Mouse (Mus musculus): ENCODE results near the gene Accsl. TPM values are rescaled to one million over a fixed set of nuclear protein-coding genes. Genes with fewer than 3 reads are reported as not detected.

The Accsl gene
- total and polyA plus RNA-seq, 3 experiments, result not detected

DNA sequence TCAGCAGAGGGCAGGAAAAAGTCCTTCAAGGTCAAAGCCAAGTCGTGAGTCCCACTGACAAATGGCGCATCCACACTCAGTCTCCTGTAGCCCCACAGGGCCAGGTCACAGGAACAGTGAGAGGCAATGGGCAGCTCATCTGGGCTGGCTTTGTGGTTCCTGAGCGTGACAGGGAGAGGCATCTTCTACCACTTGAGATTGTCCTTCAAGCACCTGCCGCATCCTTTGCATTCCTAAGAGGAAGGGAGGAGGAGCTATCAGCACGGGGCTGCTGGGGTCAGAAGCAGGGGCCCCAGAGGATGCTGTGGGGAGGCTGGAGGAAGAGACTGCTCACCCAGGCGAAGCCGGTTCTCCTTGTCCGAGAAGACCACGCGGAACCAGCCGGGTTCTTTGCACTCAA is 33.4 kb downstream of the Accsl start:
- H3K27me3 ChIP-seq (ENCODE audit: insufficient read depth, low read length), result peaks cover 23% of the 10 kb centered on the region; the same call in 1 of the 2 replicates
- ATAC-seq (ENCODE audit: extremely low read depth, insufficient number of reproducible peaks, low FRiP score, poor library complexity, severe bottlenecking) (no peak), DNase-seq (ENCODE audit: low spot score) (no peak)
- no peaks in the 10 kb centered on the region for H3K36me3 ChIP-seq (replicated peaks)
- no peaks in the 10 kb centered on the region for H3K4me1 ChIP-seq (ENCODE audit: insufficient read depth, low read depth, low read length)
- no peak for TF ChIP-seq GATA2 (IDR thresholded peaks at IDR 0.05; ENCODE audit: borderline replicate concordance, low read depth, low read length)
- TF ChIP-seq POLR2AphosphoS5 (IDR thresholded peaks at IDR 0.05; ENCODE audit: insufficient replicate concordance, low read depth, low read length), result no peak
- no peak for TF ChIP-seq GATA1 (IDR thresholded peaks at IDR 0.05; ENCODE audit: borderline replicate concordance, low read length)
- TF ChIP-seq CTCF (IDR thresholded peaks at IDR 0.05; ENCODE audit: low read depth, low read length), result no peak
- no peak for TF ChIP-seq TAL1 (conservative IDR thresholded peaks at IDR 0.05; ENCODE audit: low read depth, low read length)
- no peak overlapping the region for H3K4me3 ChIP-seq (ENCODE audit: low read depth, low read length)
- H3K9me3 ChIP-seq (replicated peaks), result no peaks in the 10 kb centered on the region

GRCm38 (mm10) chr2:93823519-93823918 is 45.4 kb downstream of the Accsl start:
- peak; percentile 99 for TF ChIP-seq CTCF (IDR thresholded peaks at IDR 0.05; ENCODE audit: low read depth, low read length)
- TF ChIP-seq GATA1 (IDR thresholded peaks at IDR 0.05; ENCODE audit: borderline replicate concordance, low read length), result no peak
- DNase-seq (ENCODE audit: low spot score) (peak; percentile 74), ATAC-seq (ENCODE audit: extremely low read depth, insufficient number of reproducible peaks, low FRiP score, poor library complexity, severe bottlenecking) (peak; percentile 80)
- Histone ChIP-seq H3K4me1 (ENCODE audit: insufficient read depth, low read depth, low read length) (peaks cover 32% of the 10 kb centered on the region), H3K36me3 (replicated peaks) (peaks cover 23% of the 10 kb centered on the region), H3K27me3 (ENCODE audit: insufficient read depth, low read length) (no peaks in the 10 kb centered on the region), H3K4me3 (ENCODE audit: low read depth, low read length) (no peak overlapping the region), H3K9me3 (replicated peaks) (no peaks in the 10 kb centered on the region)

DNA sequence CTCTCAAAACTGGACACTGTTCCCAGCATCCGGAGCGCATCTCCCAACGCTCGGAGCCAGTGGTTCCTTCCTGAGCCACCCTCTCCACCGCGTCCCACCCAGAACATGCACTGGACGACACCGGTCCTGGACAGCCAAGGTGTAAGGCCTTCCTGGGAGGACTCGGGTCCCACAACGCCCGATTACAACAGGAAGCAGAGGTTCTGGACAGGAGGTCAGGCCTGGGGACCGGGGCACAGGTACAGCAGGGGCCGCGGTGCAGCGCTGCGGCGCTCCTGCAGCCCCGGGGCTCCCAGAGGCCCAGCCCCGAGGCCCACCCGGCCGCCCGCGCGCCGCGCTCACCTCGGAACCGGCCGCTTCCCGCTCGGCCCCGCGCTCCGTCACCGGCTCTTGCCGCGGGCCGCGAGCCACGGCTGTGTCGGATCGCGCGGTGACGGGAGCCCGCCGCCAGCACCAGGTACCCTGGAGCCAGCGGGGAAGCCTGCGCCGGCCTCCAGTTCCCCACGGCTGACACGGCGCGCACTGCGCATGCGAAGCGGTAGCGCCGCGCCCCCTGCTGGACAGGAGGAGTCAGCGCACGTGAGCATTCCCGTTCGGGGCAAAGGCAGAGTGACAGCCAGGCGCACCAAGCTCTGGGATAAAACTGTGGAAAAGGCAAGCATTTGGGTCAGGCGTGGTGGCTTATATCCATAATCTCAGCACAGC is 46.8 kb downstream of the Accsl start, which contains the start of gene Ext2:
Gene Ext2 (minus strand): TSS at position 524 of the 705 bp plus-strand sequence.
- TF ChIP-seq GATA1 (IDR thresholded peaks at IDR 0.05; ENCODE audit: borderline replicate concordance, low read length), result no peak
- peak; percentile 96 for TF ChIP-seq CTCF (IDR thresholded peaks at IDR 0.05; ENCODE audit: low read depth, low read length)
- Histone ChIP-seq H3K27me3 (ENCODE audit: insufficient read depth, low read length) (no peaks in the 10 kb centered on the region), H3K4me3 (ENCODE audit: low read depth, low read length) (peak within 1 kb of the TSS; percentile 93), H3K4me1 (ENCODE audit: insufficient read depth, low read depth, low read length) (peaks cover 45% of the 10 kb centered on the region), H3K9me3 (replicated peaks) (no peaks in the 10 kb centered on the region), H3K36me3 (replicated peaks) (peaks cover 36% of the 10 kb centered on the region)
- ATAC-seq (ENCODE audit: extremely low read depth, insufficient number of reproducible peaks, low FRiP score, poor library complexity, severe bottlenecking) (peak; percentile 59), DNase-seq (ENCODE audit: low spot score) (peak; percentile 87)

DNA sequence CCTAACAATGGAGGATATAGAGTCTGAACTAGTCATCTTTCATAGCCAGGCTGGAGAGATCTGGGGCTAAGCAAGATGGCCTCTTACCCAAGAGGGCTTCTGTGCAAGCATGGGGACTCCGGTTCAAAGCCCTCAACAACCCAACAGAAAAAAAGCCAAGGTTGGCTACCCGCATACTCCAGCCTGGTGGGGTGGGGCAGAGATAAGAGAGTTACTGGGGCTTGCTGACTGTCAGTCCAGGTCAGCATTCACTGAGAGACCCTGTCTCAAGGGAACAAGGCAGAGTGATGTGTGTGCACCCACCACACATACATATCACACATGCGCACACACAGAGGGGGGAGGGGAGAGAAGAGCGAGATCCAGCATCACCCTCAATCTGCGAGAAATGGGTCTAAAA is 51.2 kb downstream of the Accsl start:
- ATAC-seq (ENCODE audit: extremely low read depth, insufficient number of reproducible peaks, low FRiP score, poor library complexity, severe bottlenecking) (no peak), DNase-seq (ENCODE audit: low spot score) (no peak)

DNA sequence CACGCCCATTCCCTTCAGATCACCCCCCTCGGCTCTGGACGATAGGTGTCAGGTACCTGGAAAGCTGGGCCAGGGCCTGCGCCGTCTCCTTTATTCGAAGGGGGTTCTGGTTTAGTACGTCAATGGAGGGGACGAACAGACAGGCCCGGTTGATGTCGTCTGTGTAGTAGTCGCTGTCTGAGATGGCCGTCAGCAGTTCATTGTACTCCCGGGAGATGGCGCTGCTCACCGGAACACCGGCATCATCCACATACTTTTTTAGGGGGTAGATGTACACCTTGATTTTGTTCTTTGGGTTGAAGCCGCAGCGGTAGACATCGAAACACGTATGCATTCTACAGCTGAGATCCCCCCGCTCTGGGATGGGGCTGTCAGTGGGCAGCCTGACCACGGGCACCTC is 55.6 kb downstream of the Accsl start:
- H3K4me3 ChIP-seq (ENCODE audit: low read depth, low read length), result no peak overlapping the region
- H3K4me1 ChIP-seq (ENCODE audit: insufficient read depth, low read depth, low read length), result peaks cover 13% of the 10 kb centered on the region
- no peaks in the 10 kb centered on the region for H3K27me3 ChIP-seq (ENCODE audit: insufficient read depth, low read length)
- H3K9me3 ChIP-seq (replicated peaks), result no peaks in the 10 kb centered on the region
- DNase-seq (ENCODE audit: low spot score), result no peak
- TF ChIP-seq GATA1 (IDR thresholded peaks at IDR 0.05; ENCODE audit: borderline replicate concordance, low read length), result no peak
- H3K36me3 ChIP-seq (replicated peaks), result peaks cover 69% of the 10 kb centered on the region
- ATAC-seq (ENCODE audit: extremely low read depth, insufficient number of reproducible peaks, low FRiP score, poor library complexity, severe bottlenecking), result no peak

More for the DNA sequence above, 51.2 kb downstream of the Accsl start:
- Histone ChIP-seq H3K4me1 (ENCODE audit: insufficient read depth, low read depth, low read length) (peaks cover 47% of the 10 kb centered on the region), H3K9me3 (replicated peaks) (no peaks in the 10 kb centered on the region), H3K4me3 (ENCODE audit: low read depth, low read length) (peak overlapping the region; percentile 6; the same call in 1 of the 2 replicates), H3K27me3 (ENCODE audit: insufficient read depth, low read length) (no peaks in the 10 kb centered on the region), H3K36me3 (replicated peaks) (peaks cover 51% of the 10 kb centered on the region)
- no peak for TF ChIP-seq TAL1 (conservative IDR thresholded peaks at IDR 0.05; ENCODE audit: low read depth, low read length)
- no peak for TF ChIP-seq CTCF (IDR thresholded peaks at IDR 0.05; ENCODE audit: low read depth, low read length)
- no peak for TF ChIP-seq POLR2AphosphoS5 (IDR thresholded peaks at IDR 0.05; ENCODE audit: insufficient replicate concordance, low read depth, low read length)
- no peak for TF ChIP-seq GATA2 (IDR thresholded peaks at IDR 0.05; ENCODE audit: borderline replicate concordance, low read depth, low read length)
- no peak for TF ChIP-seq GATA1 (IDR thresholded peaks at IDR 0.05; ENCODE audit: borderline replicate concordance, low read length)

GRCm38 (mm10) chr2:93811812-93812211 is 57.1 kb downstream of the Accsl start:
- H3K9me3 ChIP-seq (replicated peaks), result no peaks in the 10 kb centered on the region
- H3K27me3 ChIP-seq (ENCODE audit: insufficient read depth, low read length), result no peaks in the 10 kb centered on the region
- peaks cover 71% of the 10 kb centered on the region for H3K36me3 ChIP-seq (replicated peaks)
- H3K4me1 ChIP-seq (ENCODE audit: insufficient read depth, low read depth, low read length), result peaks cover 2% of the 10 kb centered on the region; the same call in 1 of the 2 replicates
- no peak overlapping the region for H3K4me3 ChIP-seq (ENCODE audit: low read depth, low read length)
- ATAC-seq (ENCODE audit: extremely low read depth, insufficient number of reproducible peaks, low FRiP score, poor library complexity, severe bottlenecking), result peak; percentile 22; the same call in 1 of the 2 replicates
- peak; percentile 24 for DNase-seq (ENCODE audit: low spot score)
- TF ChIP-seq TAL1 (conservative IDR thresholded peaks at IDR 0.05; ENCODE audit: low read depth, low read length), result no peak
- TF ChIP-seq POLR2AphosphoS5 (IDR thresholded peaks at IDR 0.05; ENCODE audit: insufficient replicate concordance, low read depth, low read length), result no peak
- TF ChIP-seq GATA1 (IDR thresholded peaks at IDR 0.05; ENCODE audit: borderline replicate concordance, low read length), result no peak
- no peak for TF ChIP-seq GATA2 (IDR thresholded peaks at IDR 0.05; ENCODE audit: borderline replicate concordance, low read depth, low read length)
- peak; percentile 76 for TF ChIP-seq CTCF (IDR thresholded peaks at IDR 0.05; ENCODE audit: low read depth, low read length)

GRCm38 (mm10) chr2:93809931-93810330 is 59.0 kb downstream of the Accsl start:
- no peaks in the 10 kb centered on the region for H3K9me3 ChIP-seq (replicated peaks)
- H3K36me3 ChIP-seq (replicated peaks), result peaks cover 87% of the 10 kb centered on the region
- TF ChIP-seq POLR2AphosphoS5 (IDR thresholded peaks at IDR 0.05; ENCODE audit: insufficient replicate concordance, low read depth, low read length) (no peak), CTCF (IDR thresholded peaks at IDR 0.05; ENCODE audit: low read depth, low read length) (peak; percentile 59)
- no peak for DNase-seq (ENCODE audit: low spot score)
- no peak overlapping the region for H3K4me3 ChIP-seq (ENCODE audit: low read depth, low read length)
- no peaks in the 10 kb centered on the region for H3K4me1 ChIP-seq (ENCODE audit: insufficient read depth, low read depth, low read length)
- ATAC-seq (ENCODE audit: extremely low read depth, insufficient number of reproducible peaks, low FRiP score, poor library complexity, severe bottlenecking), result peak; percentile 49
- H3K27me3 ChIP-seq (ENCODE audit: insufficient read depth, low read length), result no peaks in the 10 kb centered on the region
